Comparison of ENCODE assay signal across 28 mouse cellular contexts in genomic region chr12:21220596-21220995, GRCm38 (mm10).
"Had no signal": no experiment of that assay in that cellular context is flagged by ENCODE, and none has a peak within 500 bp of the region (broad histone marks: within the 10 kb centered on the region; RNA-seq: fewer than 3 reads in every experiment).

No protein-coding gene starts in this region.

- H3K4me3 ChIP-seq: embryonic facial prominence, embryonic 10.5 days; embryonic facial prominence, embryonic 12.5 days; embryonic facial prominence, embryonic 13.5 days; embryonic facial prominence, embryonic 15.5 days; erythroblast, embryonic 14.5 days; forebrain, embryonic 10.5 days; forebrain, embryonic 12.5 days; forebrain, embryonic 13.5 days; forebrain, embryonic 15.5 days; gastrocnemius, adult 2 months; heart, adult 2 months had no signal

- H3K27ac ChIP-seq: embryonic facial prominence, embryonic 10.5 days; embryonic facial prominence, embryonic 12.5 days; embryonic facial prominence, embryonic 13.5 days; embryonic facial prominence, embryonic 15.5 days; forebrain, embryonic 10.5 days; forebrain, embryonic 12.5 days; forebrain, embryonic 13.5 days; forebrain, embryonic 15.5 days; gastrocnemius, adult 2 months; heart, adult 2 months had no signal

- ATAC-seq: forebrain, embryonic 13.5 days; forebrain, embryonic 14.5 days; forebrain, embryonic 15.5 days; forebrain, embryonic 16.5 days; forebrain, postnatal 0 days had no signal

- H3K4me1 ChIP-seq: embryonic facial prominence, embryonic 10.5 days; embryonic facial prominence, embryonic 12.5 days; embryonic facial prominence, embryonic 13.5 days; embryonic facial prominence, embryonic 15.5 days; forebrain, embryonic 10.5 days; forebrain, embryonic 12.5 days; forebrain, embryonic 13.5 days; forebrain, embryonic 15.5 days had no signal

- DNase-seq: cerebellum, adult 2 months; cerebellum, adult 8-10 months; cerebellum, adult 9-10 months; cerebellum, adult 9-11 months; cerebellum, postnatal 10 days; cerebellum, postnatal 14 days; cerebellum, postnatal 25 days; cerebellum, postnatal 36 days; embryo, embryonic 11 days; forebrain, postnatal 0 days; gastrocnemius, adult 2 months; gastrocnemius, postnatal 10 days; gastrocnemius, postnatal 14 days; gastrocnemius, postnatal 25 days; gastrocnemius, postnatal 36 days; heart, adult 18-20 months; heart, adult 2 months had no signal

- H3K9ac ChIP-seq: embryonic facial prominence, embryonic 12.5 days; embryonic facial prominence, embryonic 13.5 days; embryonic facial prominence, embryonic 15.5 days; forebrain, embryonic 12.5 days; forebrain, embryonic 13.5 days; forebrain, embryonic 15.5 days; forebrain, postnatal 0 days had no signal

- H3K4me2 ChIP-seq: embryonic facial prominence, embryonic 12.5 days; embryonic facial prominence, embryonic 13.5 days; embryonic facial prominence, embryonic 15.5 days; forebrain, embryonic 12.5 days; forebrain, embryonic 13.5 days; forebrain, embryonic 15.5 days had no signal

- H3K27me3 ChIP-seq: embryonic facial prominence, embryonic 12.5 days; embryonic facial prominence, embryonic 13.5 days; embryonic facial prominence, embryonic 15.5 days; forebrain, embryonic 12.5 days; forebrain, embryonic 13.5 days; forebrain, embryonic 15.5 days had no signal

- H3K9me3 ChIP-seq: embryonic facial prominence, embryonic 10.5 days; embryonic facial prominence, embryonic 12.5 days; embryonic facial prominence, embryonic 13.5 days; embryonic facial prominence, embryonic 15.5 days; forebrain, embryonic 10.5 days; forebrain, embryonic 12.5 days; forebrain, embryonic 13.5 days; forebrain, embryonic 15.5 days had no signal
